Mouse (Mus musculus): ENCODE measurements around the gene Plekha3.

Plekha3 gene

DNA sequence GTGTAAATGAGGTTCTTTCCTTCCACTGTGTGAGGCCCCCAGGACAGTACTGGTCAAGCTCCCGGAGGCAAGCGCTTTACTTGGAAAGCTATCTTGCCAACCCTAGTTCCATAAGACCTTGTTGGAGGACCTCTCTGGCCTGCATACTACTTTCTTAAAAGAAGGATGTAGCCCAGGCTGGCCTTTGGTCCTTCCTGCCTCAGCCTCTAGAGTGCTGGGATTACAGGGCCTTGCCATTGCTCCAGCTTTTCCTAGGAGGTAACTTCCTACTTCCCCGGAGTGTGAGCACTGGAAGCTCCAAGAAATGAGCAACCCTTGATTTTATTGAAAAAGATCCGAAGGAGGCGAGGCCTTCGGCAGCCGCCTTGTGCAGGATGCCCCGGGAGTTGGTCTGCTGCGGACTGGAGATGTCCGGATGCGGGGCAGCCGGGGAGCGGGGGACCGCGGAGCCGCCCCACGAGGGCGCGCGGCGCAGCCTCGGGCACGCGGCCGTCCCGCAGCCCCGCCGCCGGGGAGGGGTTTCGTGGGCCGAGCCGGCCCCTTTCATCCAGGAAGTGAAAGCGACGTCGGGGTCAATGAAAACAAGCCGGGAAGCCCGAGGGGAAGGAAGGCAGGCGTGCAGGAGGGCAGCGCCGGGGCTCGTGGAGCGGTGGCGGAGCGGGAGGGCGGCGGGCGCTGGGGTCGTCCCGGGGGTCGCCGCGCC, at the start of gene Plekha3:
TSS of gene Plekha3 (plus strand) at position 557 of the 703 bp plus-strand sequence.
- peak; percentile 61 to 78 for DNase-seq (ENCODE audit: low spot score in 2 of 2)

DNA sequence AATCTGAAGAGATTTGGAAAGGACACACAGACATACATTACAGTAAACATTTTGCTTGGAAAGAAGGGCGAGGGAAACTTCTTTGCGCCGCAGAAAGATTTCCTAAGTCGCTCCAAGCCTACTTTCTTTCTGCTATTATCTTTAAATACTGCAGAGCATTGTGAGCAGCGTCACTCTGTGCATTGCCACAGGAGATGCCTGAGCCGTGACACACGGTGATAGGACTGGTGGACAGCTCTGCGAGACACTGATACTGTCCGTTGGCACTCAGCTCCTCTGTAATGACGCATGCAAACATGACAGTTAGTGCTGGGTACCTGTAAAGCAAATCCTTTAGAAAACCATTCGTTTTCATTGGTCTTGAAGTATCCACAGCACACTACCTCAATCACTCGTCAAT, 44.8 kb upstream of the Plekha3 start:
- DNase-seq (ENCODE audit: low spot score in 2 of 2), result no peak

DNA sequence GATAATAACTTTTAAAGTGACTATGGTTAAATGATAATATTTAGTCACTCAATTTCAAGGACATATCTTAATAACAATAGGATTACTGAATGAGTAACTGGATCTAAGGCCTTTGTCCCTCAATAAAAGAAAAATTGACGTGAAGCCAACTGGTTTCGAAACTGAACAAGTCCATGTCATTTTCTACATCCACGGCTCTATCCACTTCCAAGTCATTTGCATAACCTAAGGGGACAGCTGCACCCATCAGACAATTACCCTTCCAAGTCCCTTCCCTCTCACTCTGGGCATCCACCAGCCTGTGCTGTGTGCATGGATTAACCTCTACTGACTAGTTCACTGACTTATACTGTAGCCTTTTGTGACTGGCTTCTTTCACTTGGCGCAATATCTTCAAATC, 43.5 kb upstream of the Plekha3 start:
- DNase-seq (ENCODE audit: low spot score in 2 of 2), result no peak

DNA sequence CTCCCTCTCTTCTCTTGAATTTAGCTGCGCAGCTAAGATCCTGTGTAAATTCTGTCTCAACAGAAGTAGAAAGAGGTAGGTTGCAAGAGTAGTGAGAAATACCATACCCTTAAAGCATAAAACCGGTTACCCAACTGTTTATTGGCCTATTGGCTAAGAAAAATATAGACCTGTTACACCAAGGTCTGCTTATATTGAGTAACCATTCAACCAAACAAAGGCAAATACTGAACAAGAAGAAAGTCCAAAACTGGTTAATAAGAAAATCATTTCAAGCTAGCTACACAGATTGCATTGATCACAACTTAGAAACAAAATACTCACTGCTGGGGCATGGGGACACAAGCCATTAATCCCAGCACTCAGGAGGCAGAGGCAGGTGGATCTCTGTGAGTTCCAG, 35.4 kb upstream of the Plekha3 start:
- DNase-seq (ENCODE audit: low spot score in 2 of 2), result no peak

DNA sequence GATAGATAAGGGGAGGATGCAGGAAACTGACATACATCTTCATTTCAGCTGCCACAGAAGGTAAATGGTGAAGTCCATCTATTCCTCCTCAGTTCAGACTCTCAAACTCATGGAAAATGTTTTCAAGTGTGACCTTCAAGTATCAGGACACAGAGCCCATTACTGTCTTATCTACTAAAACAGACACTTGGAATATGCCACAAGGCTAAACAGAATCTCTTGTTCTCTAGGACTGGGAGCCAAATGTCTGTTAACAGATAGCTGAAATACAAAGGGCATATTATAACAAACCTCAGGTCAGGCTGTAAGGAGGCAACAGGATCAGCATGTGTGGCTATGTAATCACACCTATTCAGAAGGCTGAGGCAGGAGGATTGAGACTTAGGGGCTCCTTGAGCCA, 31.3 kb upstream of the Plekha3 start:
- DNase-seq (ENCODE audit: low spot score in 2 of 2), result no peak

DNA sequence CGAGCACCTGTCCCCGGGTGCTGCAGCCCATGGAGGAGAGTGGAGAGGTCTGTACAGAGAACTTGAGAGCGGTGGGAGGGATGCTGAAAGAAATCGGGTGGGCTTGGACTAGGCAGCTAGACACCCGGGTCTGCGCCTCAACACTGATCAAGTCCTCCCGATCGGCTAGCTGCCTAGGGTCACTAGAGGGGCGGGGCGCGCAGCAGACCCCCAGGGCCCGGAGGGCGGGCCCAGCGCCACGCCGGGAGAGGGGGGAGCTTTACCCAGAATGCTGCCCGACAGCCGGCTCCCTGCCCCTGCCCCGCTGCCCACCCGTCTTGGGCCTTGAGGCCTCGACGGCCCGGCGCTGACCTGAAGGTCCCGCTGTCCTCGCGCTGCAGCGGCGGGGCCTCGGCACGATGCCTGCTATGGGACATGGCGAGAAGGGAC, 27.6 kb upstream of the Plekha3 start:
- DNase-seq (ENCODE audit: low spot score in 2 of 2), result no peak

DNA sequence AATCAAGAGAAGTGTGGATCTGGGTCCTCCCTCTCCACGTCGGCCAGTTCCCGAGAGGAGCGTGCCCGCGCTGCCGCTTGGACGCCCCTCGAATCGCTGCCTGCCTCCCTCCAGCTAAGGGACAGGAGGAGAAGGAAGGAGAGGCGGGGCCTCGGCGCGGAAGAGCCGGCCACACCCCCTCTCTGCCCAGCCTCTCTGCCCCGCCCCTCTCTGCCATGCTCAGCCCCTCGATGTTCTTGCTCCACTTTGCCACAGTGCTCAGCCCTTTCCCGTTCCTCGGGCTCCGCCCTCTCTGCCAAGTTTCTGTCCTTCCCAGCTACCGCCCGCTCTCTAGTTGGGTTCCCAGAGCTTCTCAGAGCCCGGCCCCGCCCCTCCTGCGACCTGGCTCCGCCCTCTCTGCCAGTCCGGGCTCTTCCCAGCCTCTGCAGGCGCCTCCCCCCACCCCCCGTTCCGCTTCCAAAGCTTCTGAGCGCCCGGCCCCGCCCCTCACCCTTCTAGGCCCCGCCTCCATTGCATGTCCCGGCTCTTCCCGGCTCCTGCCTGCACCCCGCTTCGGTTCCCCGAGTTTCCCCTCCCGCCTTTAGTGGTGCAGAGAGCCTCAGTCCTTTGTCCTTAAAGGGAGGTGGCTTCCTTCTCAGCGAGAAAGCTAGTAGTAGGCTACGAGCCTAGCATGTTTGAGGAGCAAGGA, 27.1 kb upstream of the Plekha3 start, which contains the start of the genes Prkra and Pjvk:
TSS of gene Prkra (minus strand) at position 133 of the 688 bp plus-strand sequence.
TSS of gene Pjvk (plus strand) at position 594 of the 688 bp plus-strand sequence.
- DNase-seq (ENCODE audit: low spot score in 2 of 2), result peak; percentile 83 to 92

DNA sequence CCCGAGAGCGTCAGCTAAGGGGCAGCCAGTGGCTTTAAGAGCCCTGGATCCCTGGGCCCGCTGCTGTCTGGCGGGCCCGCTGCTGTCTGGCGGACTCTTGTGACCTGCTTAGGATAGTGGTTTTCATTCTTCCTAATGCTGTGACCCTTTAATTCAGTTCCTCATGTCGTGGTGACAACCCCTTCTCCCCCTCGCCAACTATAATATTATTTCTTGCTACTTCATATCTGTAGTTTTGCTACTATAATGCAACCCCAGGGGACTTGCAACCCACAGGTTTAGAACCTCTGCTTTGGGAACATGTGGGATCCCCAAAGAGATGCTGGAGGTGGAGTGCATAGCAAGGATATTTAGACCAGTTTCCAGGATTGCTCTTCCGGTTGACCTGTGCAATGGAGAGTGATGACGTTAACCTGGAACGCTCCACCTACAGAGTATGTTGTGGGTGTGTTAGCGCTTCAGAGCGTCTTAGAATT, 26.4 kb upstream of the Plekha3 start:
- DNase-seq (ENCODE audit: low spot score in 2 of 2), result peak in 1 of 2 experiments; percentile 24

DNA sequence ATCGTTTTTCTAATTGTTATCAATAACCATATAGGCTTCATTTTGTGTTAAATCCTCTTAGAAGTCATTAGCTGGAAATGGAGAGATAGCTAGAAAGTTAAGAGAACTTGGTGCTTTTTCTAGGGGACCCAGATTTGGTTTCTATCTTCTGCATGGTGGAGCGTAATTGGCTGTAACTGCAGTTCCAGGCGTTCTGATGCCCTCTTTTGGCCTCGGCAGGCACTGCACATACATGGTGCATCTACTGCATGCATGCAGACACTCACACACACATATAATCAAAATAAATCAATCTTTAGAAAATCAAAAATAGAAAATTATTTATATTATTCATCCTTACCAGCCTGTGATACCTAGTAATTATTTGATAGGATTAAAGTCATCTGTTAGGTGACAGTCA, 22.0 kb upstream of the Plekha3 start:
- DNase-seq (ENCODE audit: low spot score in 2 of 2), result no peak

DNA sequence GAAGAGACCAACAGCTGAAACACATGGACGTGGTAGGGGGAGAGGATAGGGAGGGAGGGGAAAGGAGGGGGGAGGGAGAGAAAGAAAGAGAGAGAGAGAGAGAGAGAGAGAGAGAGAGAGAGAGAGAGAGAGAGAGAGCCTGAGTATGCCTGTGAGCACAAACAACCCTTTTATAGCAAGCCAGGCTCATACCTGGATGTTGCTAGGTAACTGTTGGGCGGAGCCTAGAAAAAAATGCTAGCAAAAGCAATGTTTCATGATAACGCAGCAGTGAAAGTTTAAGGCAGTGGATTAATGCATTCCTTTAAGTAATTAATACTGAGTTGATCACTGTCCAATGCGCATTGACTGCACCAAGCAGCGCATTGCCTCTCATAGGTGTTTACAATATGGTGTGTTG, 20.4 kb upstream of the Plekha3 start:
- DNase-seq (ENCODE audit: low spot score in 2 of 2), result no peak

DNA sequence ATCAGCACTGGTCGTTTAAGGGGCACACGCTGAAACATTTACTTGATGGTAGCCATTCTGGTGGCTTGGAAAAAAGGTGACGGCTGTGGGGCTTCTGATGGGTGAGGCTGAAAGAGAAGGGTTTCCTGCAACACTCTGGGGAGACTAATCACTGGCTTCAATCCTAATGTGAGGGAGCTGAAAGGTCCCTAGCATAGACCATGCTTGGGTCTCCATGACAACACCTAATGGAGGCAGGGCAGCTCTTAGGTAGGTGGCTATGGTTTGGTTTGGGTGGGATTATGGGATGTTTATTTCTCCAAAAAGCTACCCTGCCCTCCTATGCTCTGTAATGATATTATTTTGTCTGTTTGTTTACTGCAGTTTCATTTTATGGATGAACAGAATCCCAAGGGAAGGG, 19.6 kb upstream of the Plekha3 start:
- no peak for DNase-seq (ENCODE audit: low spot score in 2 of 2)

DNA sequence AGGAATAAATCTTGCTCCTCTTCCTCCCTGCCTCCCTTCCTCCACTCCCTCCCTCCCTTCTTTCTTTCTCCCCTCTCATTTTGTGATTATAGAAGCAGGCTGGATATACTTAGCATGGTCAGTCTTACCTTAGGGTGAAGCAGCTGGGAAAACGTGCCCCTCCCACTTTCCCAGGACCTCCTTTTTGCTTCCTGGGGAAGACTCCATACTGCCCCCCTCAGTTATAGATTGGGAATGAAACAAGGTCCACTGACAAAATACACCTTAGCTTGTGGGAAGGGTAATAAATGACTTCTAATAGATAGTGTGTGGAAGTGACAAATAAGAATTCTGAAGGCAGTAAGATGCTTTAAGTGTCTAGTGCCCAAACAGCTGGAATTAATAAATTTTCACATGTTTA, 19.1 kb upstream of the Plekha3 start:
- DNase-seq (ENCODE audit: low spot score in 2 of 2), result no peak

DNA sequence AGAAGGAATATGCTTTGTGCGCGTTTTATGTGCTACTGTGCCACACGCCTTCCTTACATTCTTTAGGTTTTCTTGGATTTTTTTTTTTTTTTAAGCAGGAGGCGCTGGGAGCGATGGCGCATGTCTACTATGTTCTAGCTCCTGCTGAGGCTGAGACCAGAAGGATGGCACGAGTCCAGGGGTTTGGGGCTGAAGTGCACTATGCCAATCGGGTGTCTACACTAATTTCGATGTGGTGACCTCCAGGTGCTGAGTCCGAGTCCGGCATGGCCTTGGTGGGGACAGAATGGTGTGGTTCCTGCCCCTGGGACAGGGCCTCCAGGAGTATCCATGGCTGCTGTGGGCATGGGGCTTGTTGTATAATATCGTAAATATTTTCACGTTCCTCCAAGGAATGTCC, 16.5 kb upstream of the Plekha3 start:
- DNase-seq (ENCODE audit: low spot score in 2 of 2), result no peak

DNA sequence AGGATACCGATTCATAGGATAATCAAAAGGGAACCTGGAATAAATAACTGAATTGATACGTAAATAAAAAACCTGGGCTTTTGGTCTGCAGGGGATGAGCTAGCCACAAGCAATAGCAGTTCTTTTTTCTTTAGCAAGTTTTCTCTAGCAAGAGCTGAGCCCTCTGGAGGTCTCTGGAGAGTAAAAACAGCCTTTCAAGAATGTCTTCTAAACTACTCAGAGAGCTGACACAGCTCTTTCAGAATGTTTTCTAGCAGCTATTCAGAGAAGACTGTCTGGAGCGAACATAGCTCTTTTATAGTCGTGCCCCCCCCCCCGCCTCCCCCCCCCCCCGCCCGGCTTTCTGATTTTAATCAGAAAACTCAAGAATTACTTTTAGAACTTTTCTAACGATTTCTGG, 15.7 kb upstream of the Plekha3 start:
- DNase-seq (ENCODE audit: low spot score in 2 of 2), result no peak

DNA sequence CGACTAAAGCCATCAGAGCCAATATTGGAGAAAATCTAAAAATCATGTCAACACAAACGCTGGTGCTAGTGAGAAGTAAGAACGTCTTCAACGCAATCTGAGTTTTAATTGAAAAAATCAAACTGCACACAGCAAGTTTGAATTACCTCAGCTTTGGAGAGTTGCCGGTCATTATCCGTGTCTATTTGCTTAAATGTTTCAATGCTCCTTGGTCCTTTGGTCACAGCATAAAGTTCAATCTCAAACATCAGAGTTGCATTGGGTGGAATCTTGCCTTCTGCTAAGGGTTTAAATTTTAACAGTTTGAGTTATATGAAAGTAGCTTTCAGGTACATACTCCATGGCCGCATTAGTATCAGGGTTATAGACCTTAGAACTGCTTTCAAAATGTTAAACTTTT, 9.6 kb upstream of the Plekha3 start:
- no peak for DNase-seq (ENCODE audit: low spot score in 2 of 2)

DNA sequence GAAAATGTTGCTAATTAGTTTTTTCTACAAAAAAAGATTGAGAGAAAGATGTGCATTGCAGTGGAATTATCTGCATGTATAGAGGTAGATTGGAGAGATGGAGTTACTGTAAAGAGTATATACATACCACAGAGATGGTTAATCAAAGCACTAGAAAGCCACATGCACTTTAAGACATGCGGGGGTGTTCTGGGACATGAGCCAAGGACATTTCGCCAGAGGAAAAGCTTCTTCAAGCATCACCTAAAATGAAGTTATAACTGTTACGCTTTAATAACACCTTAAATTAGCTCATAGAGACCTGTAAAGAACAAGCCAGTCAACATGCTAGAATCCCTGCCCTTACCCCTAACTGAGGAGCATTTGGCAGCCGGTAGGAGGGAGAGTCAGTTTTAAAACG, 7.9 kb upstream of the Plekha3 start:
- no peak for DNase-seq (ENCODE audit: low spot score in 2 of 2)

DNA sequence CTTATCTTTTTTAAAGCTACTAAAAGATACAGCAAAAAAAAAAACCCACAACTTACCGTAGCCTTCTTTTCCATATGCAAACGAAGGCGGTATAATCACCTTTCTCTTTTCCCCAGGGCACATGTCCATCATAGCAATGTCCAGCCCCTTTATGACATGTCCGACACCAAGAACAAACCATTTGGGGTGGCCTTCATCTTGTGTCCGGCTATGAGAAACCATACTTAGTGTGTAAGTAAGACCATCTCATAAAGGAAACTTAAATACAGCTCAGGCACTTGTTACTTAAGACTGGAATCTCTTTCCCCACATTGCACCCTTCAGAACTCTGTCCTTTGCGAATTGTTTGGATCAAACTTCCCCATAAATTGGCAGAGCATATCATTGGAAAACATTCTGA, 3.4 kb upstream of the Plekha3 start:
- no peak for DNase-seq (ENCODE audit: low spot score in 2 of 2)

DNA sequence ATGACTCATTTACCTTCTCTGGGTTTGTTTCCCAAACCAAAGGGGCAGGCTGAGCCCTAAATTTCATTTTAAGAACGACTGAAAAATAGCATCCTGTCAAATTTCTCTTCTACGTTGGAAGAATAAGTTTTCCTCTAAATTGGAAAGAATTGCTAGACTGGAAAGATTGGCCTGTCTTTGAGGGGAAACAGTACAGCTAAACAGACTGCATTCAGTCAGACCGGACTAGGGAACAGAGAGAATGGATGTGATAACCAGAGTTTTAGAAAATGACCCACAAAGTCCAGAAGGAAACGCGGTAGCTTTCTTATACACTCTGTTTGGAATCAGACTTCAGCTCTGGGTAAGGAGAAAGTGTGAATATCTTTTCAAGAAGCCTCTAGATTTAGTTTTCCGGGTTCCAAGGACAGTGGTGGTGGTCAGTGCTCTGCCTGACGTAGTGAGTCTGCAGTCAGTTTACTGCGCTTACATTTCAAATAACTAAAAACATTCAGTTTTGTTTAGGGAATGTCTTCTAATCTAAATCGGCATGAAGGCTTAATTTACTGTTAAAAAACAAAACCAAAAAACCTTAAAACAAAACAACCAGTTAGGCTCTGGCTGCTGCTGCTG, 2.8 kb upstream of the Plekha3 start:
- no peak for DNase-seq (ENCODE audit: low spot score in 2 of 2)

DNA sequence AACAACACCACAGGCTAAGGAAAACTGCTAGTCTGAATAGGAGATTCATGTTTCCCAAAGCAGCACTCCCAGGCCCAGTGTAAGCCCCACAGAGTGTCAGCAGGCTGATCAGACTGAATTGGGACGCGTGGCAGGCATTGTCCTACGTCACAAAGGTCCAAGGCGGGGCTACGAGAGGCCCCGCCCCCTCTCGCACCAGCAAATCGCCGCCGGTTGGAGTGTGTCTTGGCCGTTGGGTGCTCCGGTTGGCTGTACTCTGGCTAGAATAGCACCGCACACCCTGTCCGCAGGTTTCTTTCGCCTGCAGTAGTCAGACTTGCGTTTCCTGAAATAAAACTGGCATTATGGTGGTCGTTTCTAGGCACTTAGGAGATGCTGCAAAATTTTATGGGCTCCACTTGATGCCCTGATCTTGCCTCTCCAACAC, 2.1 kb upstream of the Plekha3 start, which contains the start of gene Fkbp7:
TSS of gene Fkbp7 (minus strand) at position 151 of the 427 bp plus-strand sequence.
- DNase-seq (ENCODE audit: low spot score in 2 of 2), result peak; percentile 79 to 90

DNA sequence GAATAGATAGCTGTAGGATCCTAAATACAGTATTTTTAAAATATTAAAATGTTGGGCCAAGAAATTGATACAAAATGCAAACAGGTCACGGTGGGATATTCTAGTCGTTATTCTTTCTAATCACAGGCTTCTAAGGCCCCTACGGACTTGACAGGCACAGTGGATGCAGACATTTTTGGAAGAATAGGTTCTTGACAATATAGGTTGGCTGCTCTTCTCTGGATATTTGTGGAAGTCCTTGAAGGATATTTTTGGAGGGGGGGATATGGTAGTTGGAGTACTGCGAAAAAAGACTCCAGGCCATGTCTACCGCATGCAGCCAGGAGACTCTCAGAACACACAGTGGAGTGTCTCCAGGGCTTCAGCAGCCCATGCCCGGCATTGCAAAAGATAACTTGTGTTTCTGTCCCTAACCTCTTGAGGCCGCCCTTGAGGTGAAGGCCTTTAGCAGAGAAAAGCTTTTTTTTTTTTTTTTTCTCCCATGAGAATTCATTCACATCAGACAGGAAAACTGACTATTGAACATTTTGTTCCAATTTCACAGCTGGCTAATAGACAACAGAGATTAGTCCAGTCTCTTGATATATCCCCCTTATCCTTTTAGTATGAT, 1.5 kb upstream of the Plekha3 start:
- peak; percentile 32 to 77 for DNase-seq (ENCODE audit: low spot score in 2 of 2)

DNA sequence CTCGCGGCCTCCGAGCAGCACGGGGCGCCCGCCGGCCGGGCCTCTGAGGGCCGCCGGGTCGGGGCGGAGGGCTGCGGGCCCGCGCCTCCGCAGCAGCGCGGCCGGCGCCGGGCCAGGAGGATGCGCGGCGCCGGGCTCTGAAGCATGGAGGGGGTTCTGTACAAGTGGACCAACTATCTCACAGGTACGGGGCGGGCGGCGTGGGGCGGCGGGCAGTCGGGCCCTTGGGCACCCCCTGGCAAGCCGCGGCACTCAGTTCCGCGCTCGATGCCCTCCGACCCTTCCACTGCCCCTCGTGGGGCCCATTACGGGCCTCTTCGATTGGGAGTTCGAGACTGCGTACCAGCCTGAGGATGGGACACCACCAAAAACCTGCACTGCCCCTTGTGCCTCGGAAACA, 370 bp downstream of the Plekha3 start:
- DNase-seq (ENCODE audit: low spot score in 2 of 2), result no peak

DNA sequence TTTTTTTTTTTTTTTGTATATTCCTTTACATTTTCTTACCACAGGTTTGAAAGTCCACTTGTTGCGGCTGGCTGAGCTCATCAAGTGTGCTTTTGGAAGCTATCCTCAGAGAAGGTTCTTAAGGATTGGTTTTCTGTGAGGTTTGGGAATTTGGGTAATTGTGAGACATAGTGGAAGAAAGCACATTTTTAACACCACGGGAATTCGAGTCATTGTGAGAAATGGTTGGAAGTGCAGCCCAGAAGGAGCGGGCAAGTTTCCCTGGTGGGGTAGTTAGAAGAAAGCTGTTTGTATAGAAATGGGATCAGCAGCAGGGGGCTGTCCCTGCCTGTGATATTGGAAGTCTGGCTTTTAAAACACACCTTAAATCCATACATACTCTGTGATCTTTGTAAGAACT, 868 bp downstream of the Plekha3 start:
- DNase-seq (ENCODE audit: low spot score in 2 of 2), result no peak

All from spleen, postnatal 10 days (tissue).